Mouse (Mus musculus) limb, embryonic 14.5 days (tissue): ENCODE measurements around the gene Gstz1. TPM values are rescaled to one million over a fixed set of nuclear protein-coding genes. Genes with fewer than 3 reads are reported as not detected.

Experiments
- ATAC-seq: fragments of 200-750 bp; cut with Nextera tagmentation; 2 replicates; pipeline ENCODE4 v1.8.0; 2017; ENCODE audit warnings: low read depth, moderate number of reproducible peaks, moderate TSS enrichment; ENCODE audit not compliant: low FRiP score
- DNase-seq: peaks from one replicate; pipeline ENCODE4 v3.0.0-alpha.2; 2015; ENCODE audit warnings: low spot score
- H3K27ac ChIP-seq: fragments of 300-500 bp; sonication (generic); replicated peaks from 2 replicates; pipeline ENCODE4 v1.5.1; 2014; ENCODE audit warnings: low read depth, mild to moderate bottlenecking, low read length, moderate library complexity, mixed read lengths
- H3K27me3 ChIP-seq: fragments of 300-500 bp; sonication (generic); 2 replicates; pipeline ENCODE4 v1.6.1; 2014; ENCODE audit warnings: low read length, mixed read lengths; ENCODE audit not compliant: control insufficient read depth, insufficient read depth
- H3K36me3 ChIP-seq: fragments of 300-500 bp; sonication (generic); 2 replicates; pipeline ENCODE4 v1.6.1; 2014; ENCODE audit warnings: mild to moderate bottlenecking, low read length, moderate library complexity, mixed read lengths; ENCODE audit not compliant: control insufficient read depth, insufficient read depth
- H3K4me1 ChIP-seq: fragments of 300-500 bp; sonication (generic); 2 replicates; pipeline ENCODE4 v1.6.1; 2014; ENCODE audit warnings: antibody characterized with exemption, low read length, mixed read lengths; ENCODE audit not compliant: control insufficient read depth, insufficient read depth
- H3K4me2 ChIP-seq: fragments of 300-500 bp; sonication (generic); replicated peaks from 2 replicates; pipeline ENCODE4 v1.6.1; 2014; ENCODE audit warnings: low read depth, mild to moderate bottlenecking, low read length, moderate library complexity; ENCODE audit not compliant: severe bottlenecking
- H3K4me3 ChIP-seq: fragments of 300-500 bp; sonication (generic); replicated peaks from 2 replicates; pipeline ENCODE4 v1.5.1; 2014; ENCODE audit warnings: low read length
- H3K9ac ChIP-seq: fragments of 300-500 bp; sonication (generic); 2 replicates; pipeline ENCODE4 v1.6.1; 2014; ENCODE audit warnings: mild to moderate bottlenecking, low read depth, low read length, moderate library complexity; ENCODE audit not compliant: severe bottlenecking
- H3K9me3 ChIP-seq: fragments of 300-500 bp; sonication (generic); 2 replicates; pipeline ENCODE4 v1.6.1; 2016; ENCODE audit warnings: low read length; ENCODE audit not compliant: control insufficient read depth
- POLR2A ChIP-seq: fragments of 200-500 bp; IDR thresholded peaks from 2 replicates; pipeline ENCODE4 v1.8.0; 2012; ENCODE audit warnings: inconsistent platforms, mild to moderate bottlenecking, moderate library complexity, borderline replicate concordance; ENCODE audit not compliant: insufficient read depth, insufficient read length; ENCODE audit errors: extremely low read depth
- WGBS: fragments of 180-500 bp; shearing (Covaris S2); extraction: QIAGEN DNeasy Blood & Tissue Kit; methylation state at CpG from one replicate; pipeline ENCODE4 v1.1.7; 2014; 5-methylcytosine and 5-hydroxymethylcytosine counted together
- polyA plus RNA-seq, 2 experiments: library from polyadenylated mRNA; depleted of rRNA in 1 of 2; stranded (reverse) in 1 of 2; unstranded in 1 of 2; fragments of >200 nt; fragmentation: Nextera tagmentation in 1 of 2; extraction: Ambion mirVana in 1 of 2; gene quantifications; 2 replicates each; pipeline versions ENCODE4 v1.2.1 to v1.2.3; 2012 to 2014

Gene Gstz1
- polyA plus RNA-seq, 2 experiments = 37.5 to 67.7 TPM

GRCm38 (mm10) chr12:87193008-87193407, 46.0 kb downstream of the Gstz1 start:
- no peak overlapping the region for H3K4me2 ChIP-seq
- WGBS = 89% methylated on average over 3 of the region's 3 CpGs
- no peaks in the 10 kb centered on the region for H3K27me3 ChIP-seq
- no peak for TF ChIP-seq POLR2A
- no peak overlapping the region for H3K27ac ChIP-seq
- H3K9ac ChIP-seq = no peak overlapping the region
- H3K9me3 ChIP-seq = no peaks in the 10 kb centered on the region
- no peak overlapping the region for H3K4me3 ChIP-seq
- H3K36me3 ChIP-seq = no peaks in the 10 kb centered on the region
- ATAC-seq (no peak), DNase-seq (no peak)
- peaks cover 6% of the 10 kb centered on the region for H3K4me1 ChIP-seq

- no peak overlapping the region for H3K4me3 ChIP-seq
- DNase-seq (no peak), ATAC-seq (no peak)
- H3K9me3 ChIP-seq = no peaks in the 10 kb centered on the region
- 73% methylated on average over 1 of the region's 1 CpGs for WGBS
- TF ChIP-seq POLR2A = no peak
- H3K27me3 ChIP-seq = no peaks in the 10 kb centered on the region
- peaks cover 15% of the 10 kb centered on the region for H3K4me1 ChIP-seq
- no peak overlapping the region for H3K4me2 ChIP-seq
- no peaks in the 10 kb centered on the region for H3K36me3 ChIP-seq
- H3K27ac ChIP-seq = no peak overlapping the region
- no peak overlapping the region for H3K9ac ChIP-seq
Observed at GRCm38 (mm10) chr12:87195069-87195468, 48.1 kb downstream of the Gstz1 start.

- no peak overlapping the region for H3K4me2 ChIP-seq
- TF ChIP-seq POLR2A = no peak
- no peak overlapping the region for H3K4me3 ChIP-seq
- ATAC-seq = no peak
- H3K4me1 ChIP-seq = peaks cover 15% of the 10 kb centered on the region
- no peaks in the 10 kb centered on the region for H3K36me3 ChIP-seq
- no peak overlapping the region for H3K27ac ChIP-seq
- H3K27me3 ChIP-seq = no peaks in the 10 kb centered on the region
- no peaks in the 10 kb centered on the region for H3K9me3 ChIP-seq
- DNase-seq = no peak
- no peak overlapping the region for H3K9ac ChIP-seq
Observed at GRCm38 (mm10) chr12:87196310-87196709, 49.3 kb downstream of the Gstz1 start.

- DNase-seq (no peak), ATAC-seq (no peak)
- peak overlapping the region; percentile 79 for H3K4me3 ChIP-seq
- H3K9ac ChIP-seq = no peak overlapping the region
- peak overlapping the region; percentile 83 for H3K4me2 ChIP-seq
- peaks cover 15% of the 10 kb centered on the region for H3K4me1 ChIP-seq
- H3K27me3 ChIP-seq = no peaks in the 10 kb centered on the region
- no peak overlapping the region for H3K27ac ChIP-seq
- WGBS = 44% methylated on average over 6 of the region's 6 CpGs
- no peaks in the 10 kb centered on the region for H3K9me3 ChIP-seq
- no peak for TF ChIP-seq POLR2A
- no peaks in the 10 kb centered on the region for H3K36me3 ChIP-seq
Observed at GRCm38 (mm10) chr12:87198792-87199191, 51.8 kb downstream of the Gstz1 start.

- Histone ChIP-seq H3K4me1 (peaks cover 15% of the 10 kb centered on the region), H3K27me3 (no peaks in the 10 kb centered on the region), H3K4me3 (peak within 1 kb of the TSS; percentile 79), H3K9ac (peak within 1 kb of the TSS; percentile 90), H3K36me3 (no peaks in the 10 kb centered on the region), H3K9me3 (no peaks in the 10 kb centered on the region), H3K4me2 (peak within 1 kb of the TSS; percentile 83), H3K27ac (peak within 1 kb of the TSS; percentile 65)
- no peak for TF ChIP-seq POLR2A
- DNase-seq (peak; percentile 21), ATAC-seq (peak; percentile 41; the same call in 1 of the 2 replicates)
- WGBS = 2% methylated on average over 27 of the region's 38 CpGs
Observed at GRCm38 (mm10) chr12:87199206-87199972, 52.4 kb downstream of the Gstz1 start, which contains the start of gene Samd15. Samd15 (plus strand) TSS chr12:87199723.
